Mouse (Mus musculus) MN1 (cell line): ENCODE measurements at regions not wholly inside any gene's neighbourhood (a gene's known extent, or its start where the extent isn't known, plus 50 kb on each side); places are given as distances from the start of the nearest gene placed in this dataset.

ENCODE experiments used
- DNase-seq: peaks from one replicate; pipeline ENCODE4 v3.0.0-alpha.2; 2016; ENCODE audit warnings: low spot score

DNA sequence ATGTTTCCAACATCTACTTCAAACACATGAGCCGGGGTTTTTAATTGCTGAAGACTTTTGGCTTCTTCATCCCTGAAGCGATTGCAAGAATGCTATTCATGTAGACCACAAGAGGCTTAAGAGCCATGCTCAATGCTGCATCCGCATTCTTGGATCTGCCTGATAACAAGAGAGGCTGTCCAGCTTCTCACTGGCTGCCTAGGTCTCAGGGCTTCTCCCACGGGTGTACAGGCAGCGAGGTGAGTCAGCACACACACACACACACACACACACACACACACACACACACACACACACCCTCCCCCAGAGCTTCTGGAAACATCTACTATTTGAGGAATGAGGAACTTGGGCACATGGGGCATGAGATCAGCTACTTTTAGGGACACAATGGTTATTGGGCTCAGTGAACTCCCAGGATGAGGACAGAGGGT lies 261.1 kb downstream of the Tgfb2 start:
- DNase-seq = no peak

DNA sequence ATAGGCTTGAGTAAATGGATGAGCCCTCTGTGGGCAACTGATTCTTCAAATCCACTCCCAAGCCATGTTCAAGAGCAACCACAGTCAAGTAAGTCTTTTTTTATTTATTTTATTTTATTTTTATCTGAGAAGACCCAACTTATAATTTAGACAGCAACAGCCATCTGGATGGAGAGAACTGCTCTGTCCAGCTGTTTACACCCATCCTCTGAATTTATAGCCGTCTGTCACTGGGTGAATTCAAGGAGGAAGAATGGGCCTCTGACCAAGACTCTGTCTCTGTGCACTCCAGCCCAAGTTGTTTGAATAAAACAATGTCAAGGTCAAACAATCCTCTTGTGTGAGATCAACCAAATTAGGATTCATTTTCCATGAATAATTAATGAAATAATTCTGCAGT lies 263.6 kb downstream of the Tgfb2 start:
- no peak for DNase-seq

DNA sequence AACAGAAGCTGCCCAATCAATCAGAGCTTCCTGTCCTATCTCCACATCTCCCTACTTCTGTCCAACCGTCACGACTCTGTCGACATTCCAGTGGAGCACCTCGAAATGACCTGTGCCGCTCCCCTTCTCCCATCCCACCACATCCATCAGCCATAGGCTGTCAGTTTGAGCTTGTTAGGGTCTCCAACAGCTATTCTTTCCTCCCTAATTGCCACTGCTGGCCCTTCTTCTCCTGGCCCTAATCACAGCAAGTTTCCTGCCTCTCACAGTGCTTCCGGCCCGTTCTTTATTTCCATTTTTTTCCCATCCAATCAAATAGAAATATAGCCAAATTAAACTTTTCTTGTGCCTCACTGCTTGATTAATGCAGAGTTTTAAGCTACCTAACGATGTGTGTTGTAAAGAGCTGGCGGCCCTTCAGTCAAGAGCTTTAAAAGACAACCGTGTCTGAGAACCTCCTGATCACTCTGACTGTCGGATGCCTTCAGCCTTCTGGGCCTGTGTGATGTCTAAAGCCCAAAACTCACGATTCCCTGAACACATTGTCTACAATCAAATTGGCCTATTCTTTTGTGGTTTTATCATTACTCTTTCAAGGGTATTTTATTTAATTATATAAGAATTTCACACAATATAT lies 270.3 kb downstream of the Tgfb2 start:
- no peak for DNase-seq

DNA sequence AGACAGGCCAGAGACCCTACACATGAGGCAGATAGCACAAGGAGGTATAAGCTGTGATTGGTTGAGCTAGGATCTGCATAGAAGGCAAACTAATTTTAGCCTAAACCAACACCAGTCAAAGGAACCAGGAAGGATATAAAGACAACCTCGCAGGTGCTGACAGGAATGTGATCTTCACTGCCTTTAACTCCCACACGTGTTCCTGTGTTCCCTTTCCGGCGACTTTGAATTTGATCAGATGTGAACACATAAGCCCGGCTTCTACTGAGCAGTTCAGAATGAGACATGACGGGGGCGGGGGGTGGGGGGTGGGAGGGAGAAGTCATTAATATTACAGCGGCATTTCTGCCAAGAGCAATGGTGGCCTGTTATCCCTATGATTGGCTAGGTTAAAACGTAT lies 271.0 kb downstream of the Tgfb2 start:
- no peak for DNase-seq

DNA sequence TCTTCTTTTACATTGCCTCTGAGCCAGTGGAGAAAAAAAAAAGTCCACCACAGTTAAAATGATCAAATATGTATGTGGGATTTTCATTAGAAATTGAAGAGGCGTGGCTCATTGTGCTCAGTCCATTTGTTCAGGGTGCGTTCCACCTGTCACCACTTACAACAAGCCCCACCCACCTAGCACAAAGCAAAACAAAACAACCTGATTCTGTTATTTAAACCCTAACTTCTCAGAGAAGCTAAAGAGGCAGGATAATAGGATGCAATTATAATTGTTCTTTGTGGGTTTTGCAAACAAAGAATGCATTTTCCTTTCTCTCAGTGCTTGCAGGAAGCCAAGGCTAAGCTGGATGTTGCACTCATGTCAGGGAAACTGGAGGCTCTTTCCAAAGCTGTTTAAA lies 271.8 kb downstream of the Tgfb2 start:
- DNase-seq = no peak

DNA sequence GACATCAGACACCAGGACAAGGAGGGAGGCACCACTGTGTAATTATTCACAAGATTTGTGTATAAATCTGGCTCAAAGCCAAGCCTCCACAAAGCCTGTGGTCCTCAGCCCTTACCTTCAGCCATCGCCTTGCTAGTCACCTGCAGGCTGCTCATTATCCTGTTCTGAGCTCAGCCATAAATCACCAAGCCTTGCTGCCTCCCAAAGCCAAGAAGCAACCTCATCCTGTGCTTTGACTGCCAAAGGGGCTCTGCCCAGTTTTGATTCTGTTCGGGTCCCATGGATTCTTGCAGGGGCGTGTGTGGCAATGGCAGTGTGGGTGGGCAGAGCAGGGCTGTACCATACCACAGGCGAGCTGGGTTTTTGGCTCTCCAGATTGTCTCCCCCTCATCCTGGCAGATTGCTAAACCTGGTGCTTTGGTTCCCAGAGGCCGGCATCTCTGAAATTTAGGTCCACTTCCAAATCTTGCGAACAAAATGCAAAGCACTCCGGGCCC lies 272.6 kb downstream of the Tgfb2 start:
- DNase-seq = no peak

DNA sequence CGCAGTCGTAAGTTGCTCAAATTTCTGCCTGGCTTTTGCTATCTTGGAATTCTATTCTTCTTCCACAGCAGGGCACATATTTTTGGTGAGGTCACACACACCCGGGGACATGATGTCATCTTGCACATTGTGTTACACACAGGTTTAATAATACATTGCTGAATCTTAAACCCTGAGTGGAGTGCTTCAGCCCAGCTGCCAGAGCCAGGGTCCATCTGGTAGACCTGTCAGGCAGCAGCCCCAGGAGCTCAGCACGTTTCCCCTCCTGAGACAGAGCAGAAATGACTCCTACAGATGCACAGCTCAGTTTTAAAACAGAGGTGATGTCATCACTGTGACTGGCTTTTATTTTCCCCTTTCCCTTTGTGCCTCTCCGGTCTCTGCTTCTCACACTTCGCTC lies 280.4 kb downstream of the Tgfb2 start:
- peak; percentile 53 for DNase-seq

DNA sequence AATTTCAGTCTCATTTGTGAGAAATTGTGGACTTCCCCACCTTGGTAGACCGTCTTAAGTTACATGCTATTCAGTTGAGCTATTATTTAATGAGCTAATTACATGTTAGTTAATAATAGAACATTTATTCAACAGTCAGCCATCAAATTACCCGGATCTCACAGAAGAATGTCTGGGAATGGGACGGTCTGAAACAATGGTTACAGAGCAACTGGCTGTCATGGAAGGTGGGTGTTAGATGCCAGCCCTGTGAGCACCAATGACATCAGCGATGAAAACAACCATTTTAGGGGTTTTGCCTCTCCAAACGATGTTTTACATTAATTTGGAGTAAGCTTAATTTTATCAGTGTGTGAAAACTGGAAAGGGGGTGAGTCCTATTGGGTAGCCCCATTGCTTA lies 281.7 kb downstream of the Tgfb2 start:
- no peak for DNase-seq

DNA sequence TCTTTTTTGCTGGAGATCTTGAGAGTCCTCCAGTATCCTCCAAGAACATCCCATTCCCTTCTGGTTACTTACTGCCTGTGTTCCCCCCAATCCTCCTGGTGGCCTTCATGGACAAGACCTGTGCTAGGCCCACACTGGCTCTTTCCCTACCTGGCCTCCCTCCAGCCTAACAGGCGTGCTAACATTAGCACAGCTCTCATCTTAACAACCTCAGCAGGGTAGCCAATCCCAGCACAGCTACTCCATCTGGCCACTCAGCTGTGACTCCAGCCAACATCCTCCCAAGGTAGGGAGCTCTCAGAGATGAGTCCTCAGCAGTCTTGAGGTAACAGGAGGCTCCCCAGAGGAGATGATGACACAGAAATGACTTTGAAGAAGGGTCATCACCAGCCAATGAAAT lies 288.7 kb downstream of the Tgfb2 start:
- no peak for DNase-seq

DNA sequence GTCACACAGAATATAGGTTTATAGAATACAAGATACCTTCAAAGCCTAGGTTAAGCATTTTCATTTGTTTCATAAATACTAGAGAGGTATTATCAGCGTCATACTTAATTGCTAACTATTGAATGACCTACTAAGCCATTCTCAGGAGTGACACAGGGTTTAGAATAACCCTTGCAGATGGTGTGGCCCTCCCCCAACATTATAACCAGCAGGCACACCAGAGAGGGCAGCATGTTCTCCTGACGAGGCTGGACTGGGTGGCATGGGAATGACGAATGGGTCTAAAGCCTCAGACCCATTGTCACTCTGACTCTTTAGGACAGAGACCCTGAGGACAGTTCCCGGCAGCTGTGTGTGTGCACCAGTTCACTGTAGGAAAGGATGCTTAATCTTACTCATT lies 290.5 kb downstream of the Tgfb2 start:
- no peak for DNase-seq

DNA sequence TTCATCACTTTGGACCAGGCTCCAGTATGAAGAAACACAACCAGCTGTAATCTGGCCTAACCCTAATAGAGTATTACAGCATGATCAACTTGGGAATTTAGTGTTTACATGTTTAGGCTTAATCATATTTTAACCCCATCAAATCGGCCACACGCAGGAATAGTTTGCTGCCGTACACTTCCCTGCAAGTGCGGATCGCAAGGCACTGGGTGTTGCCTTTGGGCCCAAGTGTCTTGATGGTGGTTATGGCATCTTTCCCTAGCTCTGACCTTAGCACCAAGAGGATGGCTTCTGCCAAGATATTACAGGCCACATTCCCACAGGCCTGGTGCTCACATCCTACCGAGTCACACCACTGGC lies 291.9 kb downstream of the Tgfb2 start:
- no peak for DNase-seq

DNA sequence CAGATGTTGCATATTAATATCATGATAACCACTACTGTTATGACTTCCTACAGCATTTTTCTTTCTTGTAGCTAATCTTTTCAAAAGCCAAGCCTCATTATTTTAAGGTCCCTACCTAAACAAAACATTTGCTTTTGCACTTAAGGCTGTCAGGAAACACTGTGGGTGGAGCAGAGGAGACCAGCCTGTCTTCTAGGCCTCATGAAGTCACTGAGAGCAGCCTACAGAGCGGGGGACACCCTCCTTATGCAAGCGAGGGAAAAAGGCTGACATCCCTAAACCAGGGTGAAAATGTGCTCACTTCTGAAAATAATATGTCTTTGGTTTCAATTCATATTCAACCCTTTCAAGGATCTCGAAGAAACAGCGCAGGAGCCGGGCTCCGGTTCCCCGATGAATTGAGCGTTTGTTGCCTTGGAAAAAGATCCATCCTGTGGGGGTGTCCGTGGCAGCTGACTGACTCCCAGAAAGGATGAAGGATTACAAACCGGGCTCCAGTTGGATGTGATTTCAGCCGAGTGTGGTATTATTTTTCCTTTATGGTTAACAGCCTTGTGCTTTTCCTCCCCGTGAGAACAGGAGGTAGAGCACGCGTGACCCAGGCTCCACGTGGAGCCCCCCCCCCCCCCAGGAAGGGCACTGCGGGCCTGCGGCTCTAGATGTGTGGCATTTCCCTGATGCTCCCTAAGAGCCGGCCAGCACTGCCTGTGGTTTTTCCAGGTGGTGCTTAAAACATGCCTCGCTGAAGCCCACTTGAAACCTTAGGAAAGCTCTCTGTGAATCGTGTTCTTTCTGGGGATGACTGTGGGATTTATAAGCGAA lies 292.5 kb downstream of the Tgfb2 start:
- no peak for DNase-seq

DNA sequence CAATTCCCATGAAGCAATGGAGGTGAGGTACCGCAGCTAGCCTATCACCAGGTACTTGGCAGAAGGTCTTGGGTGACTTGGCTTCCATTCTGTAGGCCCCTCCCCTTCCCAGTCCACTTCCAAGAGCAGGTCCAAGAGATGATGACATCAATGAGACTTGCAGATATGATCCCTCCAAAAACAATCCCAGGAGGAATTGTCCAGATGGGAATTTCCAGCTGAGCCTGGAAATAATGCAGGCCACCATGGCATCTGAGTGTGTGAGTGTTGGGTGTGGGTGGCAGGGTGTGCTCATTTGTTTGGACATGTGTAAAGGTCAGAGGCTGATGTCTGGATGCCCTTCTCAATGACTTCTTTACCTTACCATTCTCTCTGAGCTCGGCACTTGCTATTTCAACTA lies 293.5 kb downstream of the Tgfb2 start:
- DNase-seq = peak; percentile 54

DNA sequence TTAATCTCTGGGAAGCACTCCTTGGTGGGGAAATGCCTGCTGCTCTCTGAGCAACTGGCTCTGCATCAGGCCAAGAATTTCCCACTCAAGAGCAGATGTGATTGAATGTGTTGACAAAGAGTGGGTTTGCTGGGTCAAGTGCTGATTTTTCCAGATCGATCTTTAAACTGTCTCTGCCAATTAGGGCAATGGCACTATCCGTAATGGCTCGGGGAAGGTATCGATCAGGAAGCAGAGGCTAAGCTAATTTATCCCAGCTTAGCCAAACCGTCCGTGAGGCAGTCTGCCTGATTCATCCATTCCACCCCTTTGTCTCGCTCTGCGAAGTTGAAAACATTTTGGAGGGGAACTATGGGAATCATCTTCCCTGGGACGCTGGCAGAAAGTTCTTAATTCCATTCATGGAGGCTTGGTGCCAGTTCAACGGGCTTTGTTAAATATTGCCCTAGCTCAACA lies 291.9 kb upstream of the Lyplal1 start:
- DNase-seq = no peak

DNA sequence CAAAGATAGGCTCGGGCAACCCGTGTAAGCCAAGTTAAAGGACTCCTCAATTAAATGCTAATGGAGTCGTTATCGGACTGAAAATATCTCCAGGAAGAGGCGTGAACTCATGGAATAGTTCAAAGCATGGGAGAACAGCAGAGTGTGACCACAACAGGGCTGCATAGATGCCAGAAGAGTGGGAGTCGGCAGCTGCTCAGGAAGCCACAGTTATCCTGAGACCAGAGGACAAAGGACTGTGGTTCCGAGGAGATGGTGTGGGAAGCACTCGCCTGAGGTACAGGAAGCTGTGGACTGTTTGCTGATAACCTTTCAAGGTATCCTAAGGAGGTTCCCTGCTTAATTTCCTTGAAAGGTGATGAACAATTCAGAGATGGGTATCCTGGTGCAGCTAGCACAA lies 290.5 kb upstream of the Lyplal1 start:
- DNase-seq = no peak

DNA sequence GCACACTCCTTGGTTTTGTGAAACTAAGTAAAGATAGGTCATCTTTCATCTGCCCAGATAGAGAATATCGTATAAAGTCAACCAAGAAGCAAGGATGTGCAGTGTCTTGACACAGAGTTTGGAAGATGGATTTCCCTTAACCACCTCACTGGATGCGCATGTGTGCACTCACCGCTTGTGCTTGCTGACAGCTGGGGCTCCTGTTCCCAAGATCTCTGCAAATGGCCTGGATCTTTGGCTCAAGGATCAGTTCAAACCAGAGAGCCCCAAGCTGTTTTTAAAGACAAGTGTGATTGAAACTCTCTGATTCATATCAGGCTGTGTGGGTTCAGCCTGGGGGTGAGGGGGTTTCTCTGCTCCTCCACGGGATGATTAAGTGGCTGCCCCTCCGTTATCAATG lies 288.6 kb upstream of the Lyplal1 start:
- DNase-seq = no peak

DNA sequence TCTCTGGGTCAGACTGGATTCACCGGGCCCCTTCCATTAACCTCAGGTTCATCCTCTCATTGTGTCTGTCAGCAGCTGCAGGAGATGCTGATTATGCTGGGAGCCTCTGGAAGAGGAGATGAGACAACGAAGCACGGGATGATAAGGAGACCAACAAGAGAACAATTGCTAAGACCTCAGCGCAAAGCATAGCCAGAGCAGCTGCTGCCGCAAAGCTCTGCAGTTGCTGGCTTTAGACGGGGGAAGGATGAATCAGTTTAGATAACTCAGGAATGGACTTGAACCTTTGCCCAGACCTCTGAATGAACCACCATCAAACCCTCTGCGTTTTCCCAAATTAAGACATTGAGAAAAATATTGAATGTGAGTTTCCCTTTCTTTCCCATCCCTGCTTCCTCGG lies 282.7 kb upstream of the Lyplal1 start:
- DNase-seq = peak; percentile 44

DNA sequence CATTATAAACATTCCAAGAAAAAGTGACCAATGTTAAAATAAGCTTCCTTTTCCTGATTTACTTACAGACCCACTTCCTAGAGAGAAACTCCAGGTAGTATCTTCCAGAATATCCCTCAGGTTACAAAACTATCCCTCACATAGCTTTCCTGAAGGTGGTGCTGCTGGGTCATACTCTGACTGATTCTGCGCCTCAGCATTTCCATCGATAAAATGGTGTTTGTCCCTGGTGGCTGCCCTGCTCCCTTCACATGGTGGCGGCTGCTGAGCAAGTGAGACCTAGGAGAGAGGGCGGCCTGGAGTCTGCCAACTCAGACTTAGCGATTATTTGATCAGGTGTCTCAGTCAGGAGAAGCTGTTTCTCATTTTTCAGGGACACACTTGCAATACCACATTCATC lies 275.9 kb upstream of the Lyplal1 start:
- no peak for DNase-seq

DNA sequence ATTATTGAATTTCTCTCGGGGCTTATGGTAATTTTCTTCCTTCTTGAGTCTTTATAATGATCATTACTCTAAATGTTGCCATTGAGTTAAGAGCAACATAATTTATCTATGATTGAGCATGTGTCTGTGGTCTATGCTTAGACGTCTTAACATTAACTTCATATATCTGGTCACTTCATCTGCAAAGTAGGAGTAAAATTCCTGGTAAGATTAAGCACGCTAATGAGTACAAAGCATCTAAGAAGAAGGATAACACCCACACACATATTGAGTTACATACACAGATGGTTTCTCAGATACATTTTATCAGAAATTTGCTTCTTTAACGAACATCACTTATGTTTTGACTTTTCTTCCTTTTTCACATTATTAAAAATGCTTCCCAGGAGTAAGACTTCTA lies 267.3 kb upstream of the Lyplal1 start:
- no peak for DNase-seq

DNA sequence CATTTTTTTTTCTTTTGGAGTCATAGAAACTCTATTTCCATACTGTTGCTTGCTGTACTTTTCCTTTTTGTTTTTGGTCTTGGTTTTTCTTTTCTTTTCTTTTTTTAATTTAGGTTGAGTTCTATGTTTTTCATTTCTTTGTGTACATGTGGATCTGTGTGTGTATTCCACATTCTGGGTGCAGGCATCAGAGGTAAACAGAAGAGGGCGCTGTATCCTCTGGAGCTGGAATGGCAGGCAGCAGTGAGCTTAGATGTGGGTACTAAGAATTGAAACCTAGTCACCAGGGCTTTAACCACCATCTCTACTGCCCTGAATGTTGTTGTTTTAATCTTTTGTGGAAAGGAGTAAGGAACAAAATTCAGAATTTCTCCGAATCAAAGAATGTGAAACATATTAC lies 266.3 kb upstream of the Lyplal1 start:
- DNase-seq = no peak

DNA sequence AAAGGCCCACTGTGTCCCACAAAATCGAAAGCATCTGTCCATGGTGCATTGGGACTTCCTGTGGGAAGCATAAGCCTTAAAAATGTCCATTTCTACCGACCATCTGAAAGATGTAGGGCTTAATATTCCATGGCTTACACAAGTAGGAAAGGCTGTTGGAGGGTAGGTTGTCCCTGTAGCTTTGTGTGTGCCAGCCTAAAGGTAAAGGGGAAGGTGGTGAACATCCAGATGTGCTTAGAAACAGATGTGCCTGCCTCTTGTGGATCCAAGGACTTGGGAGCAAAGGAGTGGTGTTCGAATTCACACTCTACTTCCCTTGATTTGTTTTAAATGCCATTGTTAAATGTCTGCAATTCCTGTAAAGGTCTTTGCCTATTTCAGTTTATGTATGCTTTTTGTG lies 265.9 kb upstream of the Lyplal1 start:
- DNase-seq = no peak

DNA sequence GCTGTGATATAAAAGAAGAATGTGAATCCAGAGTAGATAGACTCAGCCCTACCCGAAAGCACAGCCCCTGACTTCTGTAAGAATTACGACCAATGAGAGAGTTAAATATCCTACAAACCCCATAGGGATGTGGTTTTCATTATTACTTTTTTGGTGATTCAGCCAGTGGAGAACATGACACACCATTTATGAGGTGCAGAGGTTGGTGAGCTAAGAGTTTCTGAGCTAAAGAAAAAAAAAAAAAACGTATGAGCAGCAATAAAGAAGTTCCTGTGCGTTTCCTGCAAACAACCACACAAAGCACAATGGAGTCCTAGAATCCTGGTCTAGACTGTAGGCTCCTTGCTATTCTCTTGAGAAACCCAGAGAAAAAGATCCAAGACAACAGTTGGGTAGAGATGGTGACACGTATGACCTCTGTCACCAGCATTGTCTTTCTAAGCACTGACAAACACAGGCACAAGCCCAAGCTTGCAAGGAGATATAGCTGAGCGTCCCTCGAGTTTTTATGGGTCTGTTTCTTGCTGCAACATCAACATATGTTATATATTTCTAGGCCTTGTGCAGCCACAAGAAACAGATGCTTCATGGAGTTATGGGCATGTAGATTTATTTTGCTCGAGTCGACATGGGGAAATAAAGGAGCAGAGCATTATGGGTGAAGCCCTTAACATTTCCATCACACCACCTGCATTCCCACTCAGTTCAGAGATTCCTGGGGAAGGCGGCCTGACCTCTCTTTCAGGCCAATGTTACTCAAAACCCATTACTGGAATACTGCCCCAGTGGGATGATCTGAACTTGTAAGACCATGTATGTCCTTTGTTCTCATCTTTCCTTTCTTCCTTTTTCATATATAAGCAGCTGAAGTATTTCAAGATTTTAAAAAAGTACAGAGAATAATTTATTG lies 263.1 kb upstream of the Lyplal1 start:
- no peak for DNase-seq
